Mouse (Mus musculus) olfactory bulb, adult 2 months (tissue): ENCODE measurements around the gene Olfr1415.

ENCODE experiments used
- CTCF ChIP-seq: fragments of 200-500 bp; IDR thresholded peaks from 2 replicates; pipeline ENCODE4 v1.5.1; 2012; ENCODE audit warnings: low read depth, mild to moderate bottlenecking, low read length, moderate library complexity; ENCODE audit not compliant: insufficient read depth
- POLR2A ChIP-seq: fragments of 200-500 bp; IDR thresholded peaks from 2 replicates; pipeline ENCODE4 v1.6.1; 2012; ENCODE audit warnings: mild to moderate bottlenecking, low read depth, low read length, moderate library complexity; ENCODE audit not compliant: insufficient read depth

DNA sequence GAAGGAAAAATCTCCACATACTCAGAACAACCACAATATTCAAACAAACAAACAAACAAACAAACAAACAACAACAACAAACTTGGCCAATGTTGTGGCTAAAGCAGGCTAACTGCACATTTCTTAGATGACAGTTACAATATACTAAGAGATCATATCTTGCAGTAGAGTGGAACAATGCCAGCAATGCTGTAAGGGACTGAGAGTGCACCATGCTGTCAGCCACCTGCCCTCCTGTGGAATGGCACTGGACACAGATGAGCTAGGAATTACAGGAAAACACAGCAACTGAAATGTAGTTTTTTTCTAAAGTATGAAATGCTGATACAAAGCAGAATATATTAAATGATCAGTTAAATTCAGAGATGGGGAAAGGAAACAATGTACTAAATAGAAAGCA is 38.1 kb downstream of the Olfr1415 start:
- TF ChIP-seq POLR2A, result no peak
- no peak for TF ChIP-seq CTCF
